Mouse (Mus musculus): Measurements from ENCODE around the gene Cdc25a.

Gene Cdc25a

GRCm38 (mm10) chr9:109931257-109932171, 56.1 kb downstream of the Cdc25a start, which contains the start of gene Map4:
Map4 (plus strand) TSS chr9:109931460.
- peak; percentile 95 for DNase-seq (ENCODE audit: extremely low spot score, low spot score)

GRCm38 (mm10) chr9:109932361-109932755, 57.0 kb downstream of the Cdc25a start:
- DNase-seq (ENCODE audit: extremely low spot score, low spot score) = no peak

GRCm38 (mm10) chr9:109932756-109933375, 57.5 kb downstream of the Cdc25a start:
- peak; percentile 49 for DNase-seq (ENCODE audit: extremely low spot score, low spot score)

- no peak for DNase-seq (ENCODE audit: extremely low spot score, low spot score)
Measured at GRCm38 (mm10) chr9:109939401-109939800, 64.0 kb downstream of the Cdc25a start.

GRCm38 (mm10) chr9:109942796-109943195, 67.4 kb downstream of the Cdc25a start:
- DNase-seq (ENCODE audit: extremely low spot score, low spot score) = no peak
